Mouse (Mus musculus) kidney, postnatal 0 days (tissue): ENCODE data around the gene Zdhhc14. TPM values are rescaled to one million over a fixed set of nuclear protein-coding genes. Genes with fewer than 3 reads are reported as not detected.

ENCODE experiments used
- ATAC-seq: fragments of 200-750 bp; cut with Nextera tagmentation; replicated peaks from 2 replicates; pipeline ENCODE4 v1.8.0; 2017; ENCODE audit warnings: low read depth, moderate number of reproducible peaks, moderate TSS enrichment, moderate library complexity; ENCODE audit not compliant: low FRiP score
- DNase-seq: peaks from one replicate; pipeline ENCODE4 v3.0.0-alpha.2; 2016; ENCODE audit warnings: low spot score
- H3K27ac ChIP-seq: fragments of 300-500 bp; sonication (generic); 2 replicates; pipeline ENCODE4 v1.5.1; 2014; ENCODE audit warnings: mild to moderate bottlenecking
- H3K27me3 ChIP-seq: fragments of 300-500 bp; sonication (generic); 2 replicates; pipeline ENCODE4 v1.6.1; 2014; ENCODE audit warnings: low read length, mixed read lengths; ENCODE audit not compliant: insufficient read depth
- H3K36me3 ChIP-seq: fragments of 300-500 bp; sonication (generic); 2 replicates; pipeline ENCODE4 v1.6.1; 2014; ENCODE audit warnings: low read length, mixed read lengths; ENCODE audit not compliant: insufficient read depth
- H3K4me1 ChIP-seq: fragments of 300-500 bp; sonication (generic); replicated peaks from 2 replicates; pipeline ENCODE4 v1.6.1; 2014; ENCODE audit warnings: antibody characterized with exemption, low read length, mixed read lengths; ENCODE audit not compliant: insufficient read depth
- H3K4me2 ChIP-seq: fragments of 300-500 bp; sonication (generic); 2 replicates; pipeline ENCODE4 v1.6.1; 2014; ENCODE audit warnings: mild to moderate bottlenecking, low read length, moderate library complexity, mixed read lengths
- H3K4me3 ChIP-seq: fragments of 300-500 bp; sonication (generic); replicated peaks from 2 replicates; pipeline ENCODE4 v1.5.1; 2014; ENCODE audit warnings: low read depth, low read length
- H3K9ac ChIP-seq: fragments of 300-500 bp; sonication (generic); 2 replicates; pipeline ENCODE4 v1.6.1; 2014; ENCODE audit warnings: low read depth, low read length
- H3K9me3 ChIP-seq: fragments of 300-500 bp; sonication (generic); replicated peaks from 2 replicates; pipeline ENCODE4 v1.6.1; 2016; ENCODE audit warnings: low read length, inconsistent platforms, mixed read lengths
- CTCF ChIP-seq: IDR thresholded peaks from 2 replicates; pipeline ENCODE4 v1.5.1; 2016; ENCODE audit warnings: antibody characterized with exemption, low read depth, mild to moderate bottlenecking, moderate library complexity
- WGBS: fragments of 180-500 bp; shearing (Covaris S2); extraction: QIAGEN DNeasy Blood & Tissue Kit; methylation state at CpG from one replicate; pipeline ENCODE4 v1.1.7; 2014; 5-methylcytosine and 5-hydroxymethylcytosine counted together
- polyA plus RNA-seq: library from polyadenylated mRNA; unstranded; fragments of >200 nt; fragmentation: Nextera tagmentation; extraction: Ambion mirVana; gene quantifications from 2 replicates; pipeline ENCODE4 v1.2.1, GENCODE M21; 2015

The Zdhhc14 gene
- polyA plus RNA-seq, 1 experiment from 2014 or later, result 5.3 TPM

DNA sequence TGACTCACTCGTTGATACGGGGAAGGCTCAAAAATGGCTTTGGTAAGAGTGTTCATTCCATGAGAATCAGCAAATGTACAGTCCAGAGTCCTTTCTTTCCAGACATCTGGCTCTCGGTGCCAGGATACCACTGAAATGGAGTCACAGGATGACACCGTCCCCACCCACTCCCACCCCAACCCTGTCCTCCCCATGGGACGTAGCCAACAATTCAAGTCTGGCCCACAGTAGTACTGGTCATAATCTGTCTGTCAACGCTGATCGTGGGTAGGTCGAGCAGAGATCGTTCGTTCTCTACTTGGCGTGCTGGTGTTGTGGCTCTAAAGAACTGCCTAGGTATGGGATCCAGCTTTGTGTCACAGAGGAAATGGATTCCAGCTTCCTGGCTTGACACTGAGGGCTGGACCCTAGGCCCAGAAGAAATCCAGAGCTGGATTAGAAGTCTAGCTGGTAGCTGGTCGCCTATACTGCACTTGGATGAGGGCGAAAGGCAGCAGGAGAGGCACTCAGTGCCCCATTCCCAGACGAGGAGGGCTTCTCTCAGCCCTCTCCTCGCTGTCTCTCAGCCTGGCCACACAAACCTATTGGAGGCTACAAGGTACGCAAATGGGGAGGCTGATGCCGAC lies 307.2 kb downstream of the Zdhhc14 start:
- Histone ChIP-seq H3K27me3 (no peaks in the 10 kb centered on the region), H3K4me1 (peaks cover 11% of the 10 kb centered on the region; the same call in 1 of the 2 replicates), H3K9ac (no peak overlapping the region), H3K36me3 (no peaks in the 10 kb centered on the region), H3K27ac (no peak overlapping the region), H3K9me3 (no peaks in the 10 kb centered on the region), H3K4me3 (no peak overlapping the region), H3K4me2 (no peak overlapping the region)
- 82% methylated on average over 17 of the region's 17 CpGs for WGBS
- ATAC-seq, result no peak
- no peak for TF ChIP-seq CTCF
- no peak for DNase-seq

DNA sequence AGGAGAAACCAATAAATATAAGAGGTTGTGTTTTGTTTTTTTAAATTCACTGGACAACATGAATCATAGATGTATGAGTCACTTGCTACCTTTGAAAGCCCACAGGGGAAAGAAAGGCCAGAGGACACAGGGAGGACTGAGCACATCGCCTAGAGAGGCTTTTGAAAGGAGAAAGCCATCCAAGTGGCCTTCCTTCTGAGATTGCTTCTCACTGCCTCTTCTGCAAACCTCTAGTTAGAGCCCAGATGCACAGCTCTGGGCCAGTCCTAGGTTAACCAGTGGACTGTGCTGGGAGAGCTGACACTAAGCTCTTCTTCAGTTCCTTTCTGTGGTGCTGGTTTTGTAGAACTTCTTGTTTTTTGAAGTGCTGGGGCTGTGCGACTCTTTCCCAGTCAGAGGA lies 307.9 kb downstream of the Zdhhc14 start:
- DNase-seq (no peak), ATAC-seq (no peak)
- WGBS, result 65% methylated on average over 2 of the region's 2 CpGs
- Histone ChIP-seq H3K27ac (no peak overlapping the region), H3K9me3 (no peaks in the 10 kb centered on the region), H3K9ac (no peak overlapping the region), H3K4me1 (peaks cover 18% of the 10 kb centered on the region), H3K36me3 (no peaks in the 10 kb centered on the region), H3K4me3 (no peak overlapping the region), H3K27me3 (no peaks in the 10 kb centered on the region), H3K4me2 (no peak overlapping the region)
- no peak for TF ChIP-seq CTCF

DNA sequence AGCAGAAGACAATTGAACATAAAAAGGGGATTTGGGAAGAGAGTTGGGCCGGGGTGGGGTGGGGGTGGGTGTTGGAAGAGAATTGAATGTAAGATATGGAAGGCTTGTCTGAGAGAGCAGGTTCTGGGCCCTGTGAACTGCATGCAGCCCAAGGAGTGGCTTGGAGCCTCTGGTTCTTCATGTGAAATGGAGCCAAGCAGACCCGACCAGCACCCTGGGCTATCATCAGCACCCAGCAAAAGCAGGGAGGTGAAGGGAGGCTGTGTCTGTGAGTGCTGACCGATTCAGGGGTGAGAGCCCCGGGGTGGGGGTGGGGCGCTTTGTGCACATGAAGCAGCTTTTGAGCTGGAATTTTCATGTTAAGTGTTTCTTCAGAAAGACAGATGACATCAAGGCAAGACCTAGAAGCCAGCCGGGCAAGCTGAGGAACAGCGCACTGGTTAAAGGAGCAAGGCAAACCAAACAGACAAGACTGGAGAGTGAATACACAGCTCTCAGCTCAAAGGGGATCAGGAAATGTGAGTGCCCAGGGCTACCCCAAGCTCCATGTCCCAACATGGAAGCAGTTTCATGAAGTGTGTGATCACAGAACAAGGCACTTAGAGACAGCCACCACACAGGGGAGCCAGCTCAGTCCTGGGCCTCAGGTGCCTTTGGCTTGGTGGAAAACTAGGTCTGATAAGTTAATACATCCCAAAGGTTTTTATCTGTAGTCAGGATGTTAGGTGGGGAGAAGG lies 308.6 kb downstream of the Zdhhc14 start:
- Histone ChIP-seq H3K27me3 (no peaks in the 10 kb centered on the region), H3K9ac (no peak overlapping the region), H3K4me1 (peaks cover 18% of the 10 kb centered on the region), H3K9me3 (no peaks in the 10 kb centered on the region), H3K27ac (no peak overlapping the region), H3K4me2 (no peak overlapping the region), H3K4me3 (no peak overlapping the region), H3K36me3 (no peaks in the 10 kb centered on the region)
- ATAC-seq, result no peak
- 78% methylated on average over 7 of the region's 7 CpGs for WGBS
- no peak for DNase-seq
- peak; percentile 36; the same call in 1 of the 2 replicates for TF ChIP-seq CTCF

GRCm38 (mm10) chr17:5801761-5802655 lies 309.7 kb downstream of the Zdhhc14 start:
- Histone ChIP-seq H3K36me3 (no peaks in the 10 kb centered on the region), H3K9ac (no peak overlapping the region), H3K4me3 (no peak overlapping the region), H3K27me3 (no peaks in the 10 kb centered on the region), H3K4me2 (no peak overlapping the region), H3K27ac (no peak overlapping the region), H3K9me3 (no peaks in the 10 kb centered on the region), H3K4me1 (peaks cover 18% of the 10 kb centered on the region)
- 48% methylated on average over 17 of the region's 17 CpGs for WGBS
- TF ChIP-seq CTCF, result no peak
- ATAC-seq, result no peak
- no peak for DNase-seq

DNA sequence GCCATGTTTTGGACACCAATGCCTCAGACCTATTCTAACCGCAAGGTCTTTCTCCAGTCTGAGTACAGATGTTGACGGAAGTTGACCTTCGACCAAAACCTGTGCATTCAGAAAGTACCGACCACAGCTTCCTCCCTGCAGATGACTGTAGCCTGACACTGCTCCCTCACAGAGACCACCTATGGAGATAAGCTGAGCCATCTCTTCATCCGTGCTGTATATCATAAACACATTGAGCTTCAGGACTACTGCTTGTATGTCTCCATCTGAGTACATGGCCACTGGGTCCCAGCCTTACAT lies 310.2 kb downstream of the Zdhhc14 start:
- ATAC-seq, result no peak
- no peak for DNase-seq
- H3K27ac ChIP-seq, result no peak overlapping the region
- no peaks in the 10 kb centered on the region for H3K27me3 ChIP-seq
- no peaks in the 10 kb centered on the region for H3K36me3 ChIP-seq
- no peaks in the 10 kb centered on the region for H3K9me3 ChIP-seq
- no peak overlapping the region for H3K4me2 ChIP-seq
- peaks cover 18% of the 10 kb centered on the region for H3K4me1 ChIP-seq
- no peak overlapping the region for H3K4me3 ChIP-seq
- no peak for TF ChIP-seq CTCF
- H3K9ac ChIP-seq, result no peak overlapping the region
- WGBS, result 79% methylated on average over 5 of the region's 5 CpGs

Other genes with a start within 250 kb of the Zdhhc14 start
- gene Ldhal6b, start 73.8 kb upstream of the Zdhhc14 start, polyA plus RNA-seq, result not detected in 2 replicates
- gene Tmem242, start 52.3 kb upstream of the Zdhhc14 start, polyA plus RNA-seq, result 130 and 139 TPM in 2 replicates